Mouse (Mus musculus): ENCODE measurements around the gene Qrsl1. TPM values are rescaled to one million over a fixed set of nuclear protein-coding genes. Genes with fewer than 3 reads are reported as not detected.
"Not testable (repeated sequence)": the region's sequence is repeated elsewhere in the genome, so short reads cannot be mapped to it uniquely, and the experiment has no call there.

Gene Qrsl1
- polyA plus RNA-seq (2014; fragmentation: Nextera tagmentation; extraction: Ambion mirVana), result 28.9 and 31.5 TPM in 2 replicates

DNA sequence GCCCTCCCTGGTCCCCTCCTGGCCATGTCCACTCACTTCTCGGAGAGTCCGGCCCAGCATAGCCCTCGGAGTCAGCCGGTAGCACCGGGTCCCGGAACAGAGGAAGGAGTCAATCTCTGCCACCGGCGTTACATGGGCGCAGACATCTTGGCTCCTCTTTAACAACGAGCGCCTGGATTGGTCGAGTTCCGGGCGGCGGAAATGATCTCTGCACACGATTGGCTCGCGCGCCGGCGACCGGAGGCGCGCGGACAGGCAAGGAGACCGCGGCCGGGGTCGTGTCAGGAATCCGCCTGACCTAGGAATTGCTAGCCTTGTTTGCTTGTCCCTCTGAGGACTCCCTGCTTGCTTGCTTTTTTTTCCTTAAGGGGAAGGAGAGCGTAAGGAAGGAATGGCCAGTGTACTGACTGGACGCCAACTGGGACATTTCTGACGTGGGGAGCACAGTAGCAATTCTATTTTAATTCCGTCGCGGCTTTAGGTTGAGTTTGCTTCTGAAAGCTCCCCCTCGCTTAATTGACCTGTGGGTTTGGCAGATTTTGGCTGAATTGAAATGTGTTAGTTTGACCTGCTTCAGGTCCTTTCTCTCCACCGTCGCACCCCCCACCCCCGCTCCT, at the start of gene Qrsl1, which contains the start of gene Rtn4ip1:
Gene Qrsl1, minus strand, starts transcription at position 168 of the 617 bp plus-strand sequence.
Gene Rtn4ip1, plus strand, starts transcription at position 230 of the 617 bp plus-strand sequence.
- ATAC-seq (replicated peaks; ENCODE audit: insufficient number of reproducible peaks, low FRiP score, low TSS enrichment), result peak; percentile 92
- H3K27me3 ChIP-seq (ENCODE audit: control insufficient read depth, insufficient read depth, low read length), result no peaks in the 10 kb centered on the region
- peak within 1 kb of the TSS; percentile 83 for H3K4me3 ChIP-seq (ENCODE audit: low read depth, low read length)
- H3K4me2 ChIP-seq, result peak within 1 kb of the TSS; percentile 71
- H3K9ac ChIP-seq (ENCODE audit: low read depth, low read length), result peak within 1 kb of the TSS; percentile 89
- under 1% methylated on average over 40 of the region's 40 CpGs for WGBS (ENCODE audit: insufficient replicate concordance)
- H3K27ac ChIP-seq (ENCODE audit: low read depth, low read length), result peak within 1 kb of the TSS; percentile 90
- no peaks in the 10 kb centered on the region for H3K36me3 ChIP-seq (ENCODE audit: control insufficient read depth, insufficient read depth, low read length)
- H3K9me3 ChIP-seq (replicated peaks; ENCODE audit: control insufficient read depth, low read length), result no peaks in the 10 kb centered on the region
- peaks cover 7% of the 10 kb centered on the region; the same call in 1 of the 2 replicates for H3K4me1 ChIP-seq (ENCODE audit: control insufficient read depth, insufficient read depth, low read length)

- H3K27ac ChIP-seq (ENCODE audit: low read depth, low read length), result no peak overlapping the region
- H3K4me3 ChIP-seq (ENCODE audit: low read depth, low read length), result no peak overlapping the region
- H3K4me2 ChIP-seq, result no peak overlapping the region
- no peaks in the 10 kb centered on the region for H3K36me3 ChIP-seq (ENCODE audit: control insufficient read depth, insufficient read depth, low read length)
- no peaks in the 10 kb centered on the region for H3K27me3 ChIP-seq (ENCODE audit: control insufficient read depth, insufficient read depth, low read length)
- no peaks in the 10 kb centered on the region for H3K9me3 ChIP-seq (replicated peaks; ENCODE audit: control insufficient read depth, low read length)
- 0 out of 2 replicates have a peak, but pooled peaks cover 2% of the 10 kb centered on the region for H3K4me1 ChIP-seq (ENCODE audit: control insufficient read depth, insufficient read depth, low read length)
- no peak for ATAC-seq (replicated peaks; ENCODE audit: insufficient number of reproducible peaks, low FRiP score, low TSS enrichment)
- WGBS (ENCODE audit: insufficient replicate concordance), result 75% methylated on average over 4 of the region's 4 CpGs
- no peak overlapping the region for H3K9ac ChIP-seq (ENCODE audit: low read depth, low read length)
These were observed 43.9 kb upstream of the Qrsl1 start for GRCm38 (mm10) chr10:43945435-43945834.

DNA sequence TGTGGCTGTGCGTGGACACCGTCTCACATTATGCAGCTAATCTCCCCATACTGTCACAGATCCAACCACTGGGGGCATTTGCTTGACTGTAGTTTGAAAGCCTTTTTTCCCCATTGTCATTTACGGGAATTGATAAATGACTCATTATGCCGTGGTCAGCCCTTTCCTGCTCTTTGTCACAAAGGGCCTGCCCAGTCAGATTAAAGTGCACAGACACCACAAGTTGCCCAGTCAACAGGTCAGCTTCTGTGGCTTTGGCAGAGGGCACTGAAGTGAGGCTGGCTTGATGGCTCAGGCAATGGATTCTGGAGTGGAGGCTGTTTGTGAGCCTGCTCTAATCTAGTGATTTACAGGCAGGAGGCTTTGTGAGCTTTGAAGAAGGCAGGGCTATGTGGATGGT, 42.2 kb upstream of the Qrsl1 start:
- 52% methylated on average over 4 of the region's 4 CpGs for WGBS (ENCODE audit: insufficient replicate concordance)
- Histone ChIP-seq H3K4me3 (ENCODE audit: low read depth, low read length) (no peak overlapping the region), H3K27me3 (ENCODE audit: control insufficient read depth, insufficient read depth, low read length) (no peaks in the 10 kb centered on the region), H3K9me3 (replicated peaks; ENCODE audit: control insufficient read depth, low read length) (no peaks in the 10 kb centered on the region), H3K4me1 (ENCODE audit: control insufficient read depth, insufficient read depth, low read length) (0 out of 2 replicates have a peak, but pooled peaks cover 2% of the 10 kb centered on the region), H3K4me2 (no peak overlapping the region), H3K36me3 (ENCODE audit: control insufficient read depth, insufficient read depth, low read length) (no peaks in the 10 kb centered on the region), H3K27ac (ENCODE audit: low read depth, low read length) (no peak overlapping the region), H3K9ac (ENCODE audit: low read depth, low read length) (no peak overlapping the region)
- no peak for ATAC-seq (replicated peaks; ENCODE audit: insufficient number of reproducible peaks, low FRiP score, low TSS enrichment)

- Histone ChIP-seq H3K4me1 (ENCODE audit: control insufficient read depth, insufficient read depth, low read length) (no peaks in the 10 kb centered on the region), H3K9me3 (replicated peaks; ENCODE audit: control insufficient read depth, low read length) (no peaks in the 10 kb centered on the region), H3K27me3 (ENCODE audit: control insufficient read depth, insufficient read depth, low read length) (no peaks in the 10 kb centered on the region), H3K4me3 (ENCODE audit: low read depth, low read length) (no peak overlapping the region), H3K4me2 (no peak overlapping the region), H3K36me3 (ENCODE audit: control insufficient read depth, insufficient read depth, low read length) (peaks cover 3% of the 10 kb centered on the region; the same call in 1 of the 2 replicates), H3K9ac (ENCODE audit: low read depth, low read length) (no peak overlapping the region), H3K27ac (ENCODE audit: low read depth, low read length) (no peak overlapping the region)
- WGBS (ENCODE audit: insufficient replicate concordance), result 69% methylated on average over 6 of the region's 6 CpGs
- ATAC-seq (replicated peaks; ENCODE audit: insufficient number of reproducible peaks, low FRiP score, low TSS enrichment), result no peak
These were observed 37.7 kb upstream of the Qrsl1 start for GRCm38 (mm10) chr10:43939136-43939662.

GRCm38 (mm10) chr10:43928596-43928995, 27.1 kb upstream of the Qrsl1 start:
- H3K4me2 ChIP-seq, result no peak overlapping the region
- no peak for ATAC-seq (replicated peaks; ENCODE audit: insufficient number of reproducible peaks, low FRiP score, low TSS enrichment)
- H3K36me3 ChIP-seq (ENCODE audit: control insufficient read depth, insufficient read depth, low read length), result no peaks in the 10 kb centered on the region
- no peaks in the 10 kb centered on the region for H3K27me3 ChIP-seq (ENCODE audit: control insufficient read depth, insufficient read depth, low read length)
- H3K4me1 ChIP-seq (ENCODE audit: control insufficient read depth, insufficient read depth, low read length), result 0 out of 2 replicates have a peak, but pooled peaks cover 2% of the 10 kb centered on the region
- WGBS (ENCODE audit: insufficient replicate concordance), result 69% methylated on average over 5 of the region's 5 CpGs
- H3K9me3 ChIP-seq (replicated peaks; ENCODE audit: control insufficient read depth, low read length), result no peaks in the 10 kb centered on the region
- no peak overlapping the region for H3K27ac ChIP-seq (ENCODE audit: low read depth, low read length)
- no peak overlapping the region for H3K4me3 ChIP-seq (ENCODE audit: low read depth, low read length)
- H3K9ac ChIP-seq (ENCODE audit: low read depth, low read length), result no peak overlapping the region

GRCm38 (mm10) chr10:43927736-43928135, 26.2 kb upstream of the Qrsl1 start:
- Histone ChIP-seq H3K36me3 (ENCODE audit: control insufficient read depth, insufficient read depth, low read length) (no peaks in the 10 kb centered on the region), H3K4me2 (no peak overlapping the region), H3K4me1 (ENCODE audit: control insufficient read depth, insufficient read depth, low read length) (0 out of 2 replicates have a peak, but pooled peaks cover 2% of the 10 kb centered on the region), H3K9me3 (replicated peaks; ENCODE audit: control insufficient read depth, low read length) (no peaks in the 10 kb centered on the region), H3K27me3 (ENCODE audit: control insufficient read depth, insufficient read depth, low read length) (no peaks in the 10 kb centered on the region), H3K4me3 (ENCODE audit: low read depth, low read length) (no peak overlapping the region), H3K9ac (ENCODE audit: low read depth, low read length) (no peak overlapping the region), H3K27ac (ENCODE audit: low read depth, low read length) (no peak overlapping the region)
- ATAC-seq (replicated peaks; ENCODE audit: insufficient number of reproducible peaks, low FRiP score, low TSS enrichment), result no peak
- 79% methylated on average over 8 of the region's 8 CpGs for WGBS (ENCODE audit: insufficient replicate concordance)

GRCm38 (mm10) chr10:43925776-43926175, 24.2 kb upstream of the Qrsl1 start:
- not testable (repeated sequence) for H3K27ac ChIP-seq (ENCODE audit: low read depth, low read length); H3K4me2 ChIP-seq; H3K36me3 ChIP-seq (ENCODE audit: control insufficient read depth, insufficient read depth, low read length); H3K9me3 ChIP-seq (replicated peaks; ENCODE audit: control insufficient read depth, low read length); H3K9ac ChIP-seq (ENCODE audit: low read depth, low read length); ATAC-seq (replicated peaks; ENCODE audit: insufficient number of reproducible peaks, low FRiP score, low TSS enrichment); H3K4me3 ChIP-seq (ENCODE audit: low read depth, low read length); H3K4me1 ChIP-seq (ENCODE audit: control insufficient read depth, insufficient read depth, low read length); H3K27me3 ChIP-seq (ENCODE audit: control insufficient read depth, insufficient read depth, low read length)
- WGBS (ENCODE audit: insufficient replicate concordance), result 91% methylated on average over 8 of the region's 9 CpGs

GRCm38 (mm10) chr10:43923096-43923495, 21.6 kb upstream of the Qrsl1 start:
- 89% methylated on average over 3 of the region's 3 CpGs for WGBS (ENCODE audit: insufficient replicate concordance)

More at GRCm38 (mm10) chr10:43923096-43923495, 21.6 kb upstream of the Qrsl1 start:
- no peak overlapping the region for H3K4me2 ChIP-seq
- no peaks in the 10 kb centered on the region for H3K9me3 ChIP-seq (replicated peaks; ENCODE audit: control insufficient read depth, low read length)
- H3K4me3 ChIP-seq (ENCODE audit: low read depth, low read length), result no peak overlapping the region
- H3K36me3 ChIP-seq (ENCODE audit: control insufficient read depth, insufficient read depth, low read length), result no peaks in the 10 kb centered on the region
- H3K4me1 ChIP-seq (ENCODE audit: control insufficient read depth, insufficient read depth, low read length), result 0 out of 2 replicates have a peak, but pooled peaks cover 2% of the 10 kb centered on the region
- H3K27ac ChIP-seq (ENCODE audit: low read depth, low read length), result no peak overlapping the region
- no peaks in the 10 kb centered on the region for H3K27me3 ChIP-seq (ENCODE audit: control insufficient read depth, insufficient read depth, low read length)
- ATAC-seq (replicated peaks; ENCODE audit: insufficient number of reproducible peaks, low FRiP score, low TSS enrichment), result no peak
- no peak overlapping the region for H3K9ac ChIP-seq (ENCODE audit: low read depth, low read length)
